Mouse (Mus musculus) brown adipose tissue, adult 24 weeks (tissue): ENCODE data around the gene Ift43. TPM values are rescaled to one million over a fixed set of nuclear protein-coding genes. Genes with fewer than 3 reads are reported as not detected.

Experiments used
- H3K27ac ChIP-seq: fragments of 200-500 bp; replicated peaks from 2 replicates; pipeline ENCODE4 v1.5.1; 2012; ENCODE audit warnings: low read depth, mild to moderate bottlenecking, low read length
- H3K4me1 ChIP-seq: fragments of 200-500 bp; 2 replicates; pipeline ENCODE4 v1.6.1; 2012; ENCODE audit warnings: low read length, mixed read lengths; ENCODE audit not compliant: control insufficient read depth, insufficient read depth, insufficient read length
- H3K4me3 ChIP-seq: fragments of 200-500 bp; 2 replicates; pipeline ENCODE4 v1.5.1; 2012; ENCODE audit warnings: low read depth, mild to moderate bottlenecking, low read length, moderate library complexity; ENCODE audit not compliant: insufficient read depth
- polyA plus RNA-seq: library from polyadenylated mRNA; stranded (reverse); fragments of >200 nt; gene quantifications from 2 replicates; pipeline ENCODE4 v1.2.4, GENCODE M21; 2012; ENCODE audit not compliant: missing spikeins, insufficient read depth, insufficient read length

Gene Ift43
- polyA plus RNA-seq: 25.4 and 30.8 TPM in 2 replicates

GRCm38 (mm10) chr12:86082481-86083012, at the start of gene Ift43:
Ift43 (plus strand) TSS chr12:86082541.
- Histone ChIP-seq H3K27ac (peak within 1 kb of the TSS; percentile 39; the same call in 1 of the 2 replicates), H3K4me3 (peak within 1 kb of the TSS; percentile 84), H3K4me1 (peaks cover 9% of the 10 kb centered on the region)

GRCm38 (mm10) chr12:86035586-86035985, 46.8 kb upstream of the Ift43 start:
- Histone ChIP-seq H3K4me1 (no peaks in the 10 kb centered on the region), H3K27ac (no peak overlapping the region), H3K4me3 (no peak overlapping the region)

GRCm38 (mm10) chr12:86036368-86037166, 45.8 kb upstream of the Ift43 start:
- Histone ChIP-seq H3K4me1 (no peaks in the 10 kb centered on the region), H3K27ac (no peak overlapping the region), H3K4me3 (no peak overlapping the region)

GRCm38 (mm10) chr12:86037235-86037921, 45.0 kb upstream of the Ift43 start:
- Histone ChIP-seq H3K4me3 (no peak overlapping the region), H3K27ac (no peak overlapping the region), H3K4me1 (no peaks in the 10 kb centered on the region)

- no peaks in the 10 kb centered on the region for H3K4me1 ChIP-seq
- no peak overlapping the region for H3K27ac ChIP-seq
These were observed 43.3 kb upstream of the Ift43 start for GRCm38 (mm10) chr12:86039078-86039477.

GRCm38 (mm10) chr12:86039751-86040150, 42.6 kb upstream of the Ift43 start:
- H3K27ac ChIP-seq: no peak overlapping the region
- H3K4me1 ChIP-seq: no peaks in the 10 kb centered on the region
- H3K4me3 ChIP-seq: no peak overlapping the region

More at GRCm38 (mm10) chr12:86039078-86039477, 43.3 kb upstream of the Ift43 start:
- H3K4me3 ChIP-seq: no peak overlapping the region

GRCm38 (mm10) chr12:86046141-86046540, 36.2 kb upstream of the Ift43 start:
- no peak overlapping the region for H3K27ac ChIP-seq
- no peak overlapping the region for H3K4me3 ChIP-seq
- H3K4me1 ChIP-seq: no peaks in the 10 kb centered on the region

GRCm38 (mm10) chr12:86046776-86047175, 35.6 kb upstream of the Ift43 start:
- H3K4me1 ChIP-seq: no peaks in the 10 kb centered on the region
- no peak overlapping the region for H3K4me3 ChIP-seq
- no peak overlapping the region for H3K27ac ChIP-seq

- Histone ChIP-seq H3K27ac (no peak overlapping the region), H3K4me1 (no peaks in the 10 kb centered on the region), H3K4me3 (no peak overlapping the region)
These were observed 35.0 kb upstream of the Ift43 start for GRCm38 (mm10) chr12:86047376-86047775.

GRCm38 (mm10) chr12:86049813-86050212, 32.5 kb upstream of the Ift43 start:
- H3K4me1 ChIP-seq: no peaks in the 10 kb centered on the region
- no peak overlapping the region for H3K27ac ChIP-seq
- H3K4me3 ChIP-seq: no peak overlapping the region

GRCm38 (mm10) chr12:86051477-86051876, 30.9 kb upstream of the Ift43 start:
- H3K4me3 ChIP-seq: no peak overlapping the region
- H3K27ac ChIP-seq: no peak overlapping the region
- H3K4me1 ChIP-seq: no peaks in the 10 kb centered on the region

GRCm38 (mm10) chr12:86055306-86055705, 27.0 kb upstream of the Ift43 start:
- Histone ChIP-seq H3K27ac (no peak overlapping the region), H3K4me1 (peaks cover 4% of the 10 kb centered on the region)

GRCm38 (mm10) chr12:86056976-86057375, 25.4 kb upstream of the Ift43 start:
- Histone ChIP-seq H3K4me3 (no peak overlapping the region), H3K4me1 (peaks cover 4% of the 10 kb centered on the region), H3K27ac (no peak overlapping the region)

More at GRCm38 (mm10) chr12:86055306-86055705, 27.0 kb upstream of the Ift43 start:
- H3K4me3 ChIP-seq: no peak overlapping the region

- Histone ChIP-seq H3K27ac (no peak overlapping the region), H3K4me3 (no peak overlapping the region), H3K4me1 (peaks cover 4% of the 10 kb centered on the region)
These were observed 24.8 kb upstream of the Ift43 start for GRCm38 (mm10) chr12:86057516-86057915.

- no peak overlapping the region for H3K4me3 ChIP-seq
- no peak overlapping the region for H3K27ac ChIP-seq
- peaks cover 4% of the 10 kb centered on the region for H3K4me1 ChIP-seq
These were observed 23.0 kb upstream of the Ift43 start for GRCm38 (mm10) chr12:86059341-86059740.
